Mouse (Mus musculus) neural tube, embryonic 12.5 days (tissue): ENCODE data around the gene 4930486L24Rik. TPM values are rescaled to one million over a fixed set of nuclear protein-coding genes. Genes with fewer than 3 reads are reported as not detected.

Source experiments
- ATAC-seq: fragments of 200-750 bp; cut with Nextera tagmentation; 2 replicates; pipeline ENCODE4 v1.8.0; 2017; ENCODE audit warnings: low read depth, mild to moderate bottlenecking, moderate TSS enrichment, moderate library complexity; ENCODE audit not compliant: low FRiP score
- H3K27ac ChIP-seq: fragments of 300-500 bp; sonication (generic); 2 replicates; pipeline ENCODE4 v1.5.1; 2016
- H3K27me3 ChIP-seq: fragments of 300-500 bp; sonication (generic); replicated peaks from 2 replicates; pipeline ENCODE4 v1.6.1; 2016; ENCODE audit warnings: mild to moderate bottlenecking
- H3K36me3 ChIP-seq: fragments of 300-500 bp; sonication (generic); 2 replicates; pipeline ENCODE4 v1.6.1; 2016; ENCODE audit warnings: mild to moderate bottlenecking
- H3K4me1 ChIP-seq: fragments of 300-500 bp; sonication (generic); 2 replicates; pipeline ENCODE4 v1.6.1; 2016
- H3K4me2 ChIP-seq: fragments of 300-500 bp; sonication (generic); replicated peaks from 2 replicates; pipeline ENCODE4 v1.6.1; 2016; ENCODE audit warnings: mild to moderate bottlenecking
- H3K4me3 ChIP-seq: fragments of 300-500 bp; sonication (generic); 2 replicates; pipeline ENCODE4 v1.5.1; 2016
- H3K9ac ChIP-seq: fragments of 300-500 bp; sonication (generic); 2 replicates; pipeline ENCODE4 v1.6.1; 2016; ENCODE audit warnings: mild to moderate bottlenecking
- H3K9me3 ChIP-seq: fragments of 300-500 bp; sonication (generic); 2 replicates; pipeline ENCODE4 v1.6.1; 2016; ENCODE audit warnings: mild to moderate bottlenecking
- WGBS: fragments of 180-500 bp; shearing (Covaris S2); methylation state at CpG from one replicate; pipeline ENCODE4 v1.1.7; 2016; 5-methylcytosine and 5-hydroxymethylcytosine counted together
- polyA plus RNA-seq: library from polyadenylated mRNA; unstranded; fragments of >200 nt; fragmentation: Nextera tagmentation; extraction: Ambion mirVana; gene quantifications from 2 replicates; pipeline ENCODE4 v1.2.1, GENCODE M21; 2016

4930486L24Rik gene
- polyA plus RNA-seq, 1 experiment from 2014 or later, result not detected

- no peaks in the 10 kb centered on the region for H3K9me3 ChIP-seq
- ATAC-seq, result no peak
- H3K4me2 ChIP-seq, result no peak overlapping the region
- no peak overlapping the region for H3K27ac ChIP-seq
- no peaks in the 10 kb centered on the region for H3K4me1 ChIP-seq
- H3K27me3 ChIP-seq, result no peaks in the 10 kb centered on the region
- no peaks in the 10 kb centered on the region for H3K36me3 ChIP-seq
- no peak overlapping the region for H3K9ac ChIP-seq
- WGBS, result 70% methylated on average over 3 of the region's 3 CpGs
- H3K4me3 ChIP-seq, result no peak overlapping the region
Measured at GRCm38 (mm10) chr13:60820486-60821175, 43.6 kb downstream of the 4930486L24Rik start.

GRCm38 (mm10) chr13:60819469-60819868, 44.8 kb downstream of the 4930486L24Rik start:
- H3K4me2 ChIP-seq, result no peak overlapping the region
- 13% methylated on average over 7 of the region's 7 CpGs for WGBS
- H3K27ac ChIP-seq, result no peak overlapping the region
- no peak overlapping the region for H3K4me3 ChIP-seq
- no peak overlapping the region for H3K9ac ChIP-seq
- ATAC-seq, result no peak
- no peaks in the 10 kb centered on the region for H3K36me3 ChIP-seq
- no peaks in the 10 kb centered on the region for H3K9me3 ChIP-seq
- H3K4me1 ChIP-seq, result no peaks in the 10 kb centered on the region
- H3K27me3 ChIP-seq, result no peaks in the 10 kb centered on the region

- H3K27ac ChIP-seq, result no peak overlapping the region
- H3K4me3 ChIP-seq, result no peak overlapping the region
- no peaks in the 10 kb centered on the region for H3K4me1 ChIP-seq
- H3K4me2 ChIP-seq, result no peak overlapping the region
- no peaks in the 10 kb centered on the region for H3K27me3 ChIP-seq
- H3K9me3 ChIP-seq, result no peaks in the 10 kb centered on the region
- 76% methylated on average over 1 of the region's 1 CpGs for WGBS
- ATAC-seq, result no peak
- H3K36me3 ChIP-seq, result no peaks in the 10 kb centered on the region
- no peak overlapping the region for H3K9ac ChIP-seq
Measured at GRCm38 (mm10) chr13:60813722-60814121, 50.6 kb downstream of the 4930486L24Rik start.

- Histone ChIP-seq H3K27ac (no peak overlapping the region), H3K36me3 (no peaks in the 10 kb centered on the region), H3K4me3 (no peak overlapping the region), H3K9ac (no peak overlapping the region), H3K4me2 (no peak overlapping the region), H3K27me3 (no peaks in the 10 kb centered on the region), H3K9me3 (no peaks in the 10 kb centered on the region), H3K4me1 (no peaks in the 10 kb centered on the region)
- ATAC-seq, result no peak
- WGBS, result 91% methylated on average over 6 of the region's 6 CpGs
Measured at GRCm38 (mm10) chr13:60812768-60813167, 51.5 kb downstream of the 4930486L24Rik start.

- Histone ChIP-seq H3K27me3 (no peaks in the 10 kb centered on the region), H3K9ac (no peak overlapping the region), H3K9me3 (no peaks in the 10 kb centered on the region), H3K4me1 (no peaks in the 10 kb centered on the region), H3K36me3 (no peaks in the 10 kb centered on the region), H3K4me2 (no peak overlapping the region), H3K4me3 (no peak overlapping the region), H3K27ac (no peak overlapping the region)
- ATAC-seq, result no peak
- 78% methylated on average over 2 of the region's 2 CpGs for WGBS
Measured at GRCm38 (mm10) chr13:60809690-60810089, 54.6 kb downstream of the 4930486L24Rik start.

- Histone ChIP-seq H3K4me1 (no peaks in the 10 kb centered on the region), H3K27me3 (no peaks in the 10 kb centered on the region), H3K27ac (no peak within 1 kb of the TSS), H3K9me3 (no peaks in the 10 kb centered on the region), H3K4me3 (no peak within 1 kb of the TSS), H3K9ac (no peak within 1 kb of the TSS), H3K36me3 (no peaks in the 10 kb centered on the region), H3K4me2 (no peak within 1 kb of the TSS)
- WGBS, result 76% methylated on average over 1 of the region's 1 CpGs
- no peak for ATAC-seq
Measured at GRCm38 (mm10) chr13:60802749-60803148, 61.5 kb downstream of the 4930486L24Rik start, which contains the start of gene Ctsll3. Gene Ctsll3 (minus strand): TSS chr13:60802849.

Other genes starting within 250 kb of the 4930486L24Rik start
- gene BC051665, start 78.1 kb downstream of the 4930486L24Rik start, polyA plus RNA-seq, result not detected in 2 replicates
- not detected in 2 replicates for gene Ctsll3, start 61.6 kb downstream of the 4930486L24Rik start, polyA plus RNA-seq
- 0.14 TPM in 1 of 2 replicates, not detected in the other for gene Gm49392, start 32.4 kb upstream of the 4930486L24Rik start, polyA plus RNA-seq
- gene Ctla2b, start 33.0 kb upstream of the 4930486L24Rik start, polyA plus RNA-seq, result 1.9 and 2.2 TPM in 2 replicates
- not detected in 2 replicates for gene Tpbpb, start 40.4 kb upstream of the 4930486L24Rik start, polyA plus RNA-seq
- gene Gm49393, start 71.1 kb upstream of the 4930486L24Rik start, polyA plus RNA-seq, result not detected in 2 replicates
- 1.5 and 1.6 TPM in 2 replicates for gene Gm49391, start 72.1 kb upstream of the 4930486L24Rik start, polyA plus RNA-seq
- gene Ctla2a, start 72.2 kb upstream of the 4930486L24Rik start, polyA plus RNA-seq, result 13.1 and 16.5 TPM in 2 replicates
- gene Tpbpa, start 77.5 kb upstream of the 4930486L24Rik start, polyA plus RNA-seq, result not detected in 2 replicates
- not detected in 2 replicates for gene Ctsj, start 141.5 kb upstream of the 4930486L24Rik start, polyA plus RNA-seq
- gene Ctsq, start 176.2 kb upstream of the 4930486L24Rik start, polyA plus RNA-seq, result not detected in 2 replicates